Mouse (Mus musculus) thymus, postnatal 10 days (tissue): ENCODE measurements at regions not wholly inside any gene's neighbourhood (a gene's known extent, or its start where the extent isn't known, plus 50 kb on each side); places are given as distances from the start of the nearest gene placed in this dataset.

Source experiments
- DNase-seq, 2 experiments: peaks; one replicate each; pipeline ENCODE4 v3.0.0; 2021; ENCODE audit warnings: low spot score in 2 of 2

DNA sequence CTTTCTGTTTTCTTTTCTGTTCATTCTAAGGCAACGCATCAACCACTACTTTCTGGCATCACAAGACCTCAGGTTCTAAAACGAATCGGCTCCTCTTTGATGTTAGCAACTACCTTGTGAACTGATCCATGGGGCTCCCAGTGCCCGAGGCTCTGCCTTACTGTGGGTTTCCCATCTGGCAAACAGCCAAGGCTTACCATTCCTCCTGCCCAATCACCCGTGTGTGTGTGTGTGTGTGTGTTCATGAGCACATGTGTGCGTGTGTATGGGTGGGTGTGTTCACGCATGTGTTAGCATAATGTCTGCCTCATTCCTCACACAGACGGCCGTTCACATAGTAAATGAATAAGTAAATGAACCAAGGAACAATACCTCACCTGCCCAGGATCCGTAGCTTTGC, 138.3 kb upstream of the Lpp start:
- DNase-seq = no peak

DNA sequence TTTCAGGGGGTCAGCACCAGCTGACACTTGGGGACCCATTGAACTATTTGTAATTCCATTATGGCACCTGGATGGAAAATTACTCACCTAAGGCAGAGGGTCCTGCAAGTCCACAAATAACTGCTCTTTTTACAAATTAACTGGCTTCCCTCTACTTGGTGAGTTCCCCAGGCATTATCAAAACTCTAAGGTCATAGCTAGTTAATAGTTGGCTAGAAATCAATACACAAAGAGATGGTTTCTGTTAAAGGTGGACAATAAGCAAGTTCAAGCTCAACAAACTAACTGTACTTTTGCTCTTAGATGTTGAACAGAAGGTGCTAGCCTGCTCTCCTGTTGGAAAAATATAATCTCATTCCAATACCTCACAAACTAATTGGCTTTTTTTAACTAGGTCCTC, 138.7 kb upstream of the Lpp start:
- no peak for DNase-seq

DNA sequence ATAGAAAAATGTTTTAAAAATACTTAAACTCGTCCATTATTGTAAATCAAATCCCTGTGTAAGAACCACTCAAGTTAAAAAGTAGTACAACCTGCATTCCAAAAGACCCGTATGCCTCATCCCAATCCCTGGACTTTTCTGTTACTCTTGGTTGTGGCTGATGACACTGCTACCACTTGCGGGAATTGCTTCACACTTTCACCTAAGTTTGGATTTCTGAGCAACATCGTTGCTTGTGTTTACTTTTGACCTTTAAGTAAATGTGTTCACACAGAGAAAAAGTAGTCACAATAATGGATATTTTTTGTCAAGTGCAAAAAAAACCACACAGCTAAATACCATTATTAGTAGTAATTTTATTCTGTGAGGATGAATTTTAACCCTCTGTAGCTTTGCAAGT, 139.2 kb upstream of the Lpp start:
- no peak for DNase-seq

DNA sequence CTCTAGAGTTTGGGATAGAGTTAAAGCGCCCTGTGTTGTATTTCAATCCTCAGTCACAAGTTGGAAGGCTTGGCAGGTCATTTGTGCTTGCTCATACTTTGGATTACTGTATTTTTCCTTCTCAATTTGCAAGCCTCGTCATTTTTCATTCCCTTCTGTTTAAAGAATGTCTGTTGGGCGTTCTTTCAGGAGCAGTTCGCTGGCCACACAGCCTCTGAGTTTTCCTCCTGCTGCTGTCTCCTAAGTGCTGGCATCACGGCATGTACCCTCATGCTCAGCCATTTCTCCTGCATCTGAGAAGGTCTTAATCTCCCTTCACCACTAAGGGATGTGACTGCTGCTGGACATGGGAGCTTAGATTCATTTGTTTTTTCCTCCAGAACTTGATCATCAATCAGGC, 146.0 kb upstream of the Lpp start:
- DNase-seq = no peak

DNA sequence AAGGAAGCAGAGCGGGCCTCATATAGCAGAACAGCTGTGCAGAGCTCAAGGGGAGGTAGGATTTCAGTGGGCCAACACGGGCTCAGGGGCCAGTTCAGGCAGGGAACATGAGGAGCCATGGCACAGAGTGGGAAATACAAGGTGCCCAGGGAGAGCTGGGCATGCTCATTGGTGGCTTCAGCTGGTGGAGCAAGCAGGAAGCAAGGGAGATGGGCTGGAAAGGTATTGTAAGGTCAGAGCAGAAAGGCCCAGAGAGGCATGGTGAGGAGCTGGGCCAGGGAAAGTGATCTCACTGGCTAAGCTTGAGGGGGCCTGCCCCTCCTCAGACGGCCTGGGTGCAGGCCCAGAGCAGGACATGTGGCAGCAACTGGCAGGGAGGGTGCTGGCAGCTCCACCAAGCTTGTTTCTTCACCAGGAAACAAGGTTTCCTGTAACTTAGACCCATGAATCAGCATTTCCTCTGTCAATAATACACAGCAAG, 155.2 kb upstream of the Lpp start:
- peak in 1 of 2 experiments; percentile 45 for DNase-seq

DNA sequence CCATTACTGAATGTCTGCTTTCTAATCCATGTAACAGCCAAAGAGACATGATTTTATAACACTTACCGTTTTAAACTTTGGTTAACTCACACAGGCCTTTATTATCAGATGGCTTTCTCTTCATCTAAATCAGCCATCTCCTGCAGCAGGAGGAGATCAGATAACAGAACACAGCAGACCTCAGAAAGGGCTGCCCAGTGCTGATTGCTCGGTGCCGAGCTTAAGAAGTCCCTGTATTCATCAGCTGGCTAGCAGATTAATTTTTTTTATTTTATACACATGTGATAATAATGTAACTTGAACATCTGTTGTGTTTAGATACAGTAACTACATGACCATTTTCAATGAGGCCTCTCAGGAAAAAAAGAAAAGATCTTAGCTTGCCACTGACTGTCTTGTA, 155.9 kb upstream of the Lpp start:
- DNase-seq = no peak

DNA sequence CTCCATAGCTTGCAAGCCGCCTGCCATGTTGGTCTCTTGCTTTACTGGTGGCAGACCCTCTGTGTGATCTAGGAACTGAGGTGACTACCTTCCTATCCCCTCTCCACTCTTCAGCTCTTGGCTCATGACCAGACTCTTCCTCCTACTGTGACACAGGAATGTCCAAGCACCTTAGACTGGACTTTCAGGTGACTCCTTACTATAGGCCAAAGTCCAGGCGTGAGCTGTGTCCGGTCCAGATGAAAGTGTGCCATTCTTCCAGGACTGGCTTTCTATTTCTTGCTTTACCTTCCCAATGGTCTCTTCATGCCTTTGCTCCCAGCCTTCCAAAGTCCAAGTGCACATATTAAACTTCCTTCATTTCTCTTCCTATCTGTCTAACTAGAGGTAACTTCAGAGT, 156.3 kb upstream of the Lpp start:
- DNase-seq = no peak

DNA sequence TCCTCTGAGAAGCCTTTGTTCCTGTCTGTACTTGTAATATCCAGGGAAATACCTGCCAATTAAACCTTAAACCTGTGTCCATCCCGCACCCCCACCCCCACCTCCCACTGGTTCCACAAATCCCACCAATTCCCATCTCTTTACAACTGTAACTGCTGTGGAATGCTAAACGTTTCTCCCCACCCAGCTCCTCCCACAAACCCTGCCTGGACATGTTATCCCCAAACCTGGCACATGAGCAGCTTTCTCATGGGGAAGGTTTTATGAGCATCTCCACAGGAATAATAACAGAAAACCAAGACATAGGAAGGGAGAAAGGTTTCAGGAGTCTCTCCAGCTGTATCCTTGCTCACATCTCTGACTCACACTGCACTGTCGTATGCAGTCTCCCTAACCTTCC, 156.8 kb upstream of the Lpp start:
- DNase-seq = no peak

DNA sequence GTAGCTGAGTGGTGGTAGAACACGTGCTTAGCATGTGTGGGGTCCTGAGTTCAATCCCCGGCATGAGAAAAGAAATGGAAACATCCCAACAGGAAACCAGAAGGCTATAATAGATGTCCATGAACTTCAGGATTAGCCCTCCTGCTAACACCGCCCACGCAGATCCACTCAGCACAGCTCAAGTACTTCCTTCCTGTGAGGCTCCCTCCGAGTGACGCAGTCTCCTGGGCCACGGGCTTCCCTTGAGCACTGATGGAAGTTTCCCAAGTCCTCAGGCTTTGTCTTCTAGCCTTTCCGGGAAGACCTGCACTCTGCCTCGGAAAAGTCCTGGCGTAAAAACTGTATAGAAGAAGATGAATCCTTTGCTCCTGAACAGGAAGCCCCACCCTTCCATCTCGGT, 158.5 kb upstream of the Lpp start:
- DNase-seq = no peak

DNA sequence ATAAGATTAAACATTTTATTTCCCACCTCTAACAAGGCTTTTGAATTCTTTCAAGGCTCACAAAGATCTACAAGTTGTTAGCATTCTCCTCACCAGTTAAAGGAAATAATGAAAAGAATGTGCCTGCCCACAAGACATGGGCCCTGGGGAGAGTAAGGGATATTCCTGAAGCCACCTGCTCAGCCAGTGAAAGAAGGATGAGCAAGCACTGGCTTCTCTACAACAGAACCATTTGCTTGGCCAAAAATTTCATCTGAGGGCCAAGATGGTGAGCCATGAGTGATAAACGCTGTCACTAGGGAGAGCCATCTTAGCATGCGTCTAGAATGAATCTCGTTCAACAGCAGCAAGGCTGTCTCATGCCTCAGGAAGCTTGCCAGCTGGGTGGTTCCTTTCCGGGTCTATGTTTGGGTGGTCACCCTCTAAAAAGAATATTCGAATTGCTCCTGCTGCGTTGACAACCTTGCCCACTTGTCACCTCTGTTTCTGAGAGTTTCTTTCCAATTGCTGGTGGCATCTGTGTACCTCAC, 161.2 kb upstream of the Lpp start:
- DNase-seq = no peak

DNA sequence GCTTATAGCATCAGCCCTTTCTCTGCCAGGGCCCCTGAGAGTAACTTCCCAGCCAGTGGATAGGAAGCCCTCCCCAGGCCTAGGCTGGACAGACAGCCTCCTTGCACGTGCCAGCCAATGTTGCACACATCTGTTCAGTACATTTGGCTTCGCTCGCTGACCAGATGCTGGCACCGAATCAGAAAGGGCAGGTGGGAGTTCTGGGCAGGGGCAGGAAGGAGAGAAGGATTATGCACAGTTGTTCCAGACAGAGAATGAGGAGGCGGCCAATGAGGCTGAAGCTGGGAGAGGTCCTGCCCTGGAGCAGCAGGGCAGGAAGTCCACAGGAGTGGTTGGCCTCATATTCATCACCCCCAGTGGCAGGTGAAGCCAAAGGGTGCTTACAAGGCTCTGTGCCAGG, 161.8 kb upstream of the Lpp start:
- no peak for DNase-seq

DNA sequence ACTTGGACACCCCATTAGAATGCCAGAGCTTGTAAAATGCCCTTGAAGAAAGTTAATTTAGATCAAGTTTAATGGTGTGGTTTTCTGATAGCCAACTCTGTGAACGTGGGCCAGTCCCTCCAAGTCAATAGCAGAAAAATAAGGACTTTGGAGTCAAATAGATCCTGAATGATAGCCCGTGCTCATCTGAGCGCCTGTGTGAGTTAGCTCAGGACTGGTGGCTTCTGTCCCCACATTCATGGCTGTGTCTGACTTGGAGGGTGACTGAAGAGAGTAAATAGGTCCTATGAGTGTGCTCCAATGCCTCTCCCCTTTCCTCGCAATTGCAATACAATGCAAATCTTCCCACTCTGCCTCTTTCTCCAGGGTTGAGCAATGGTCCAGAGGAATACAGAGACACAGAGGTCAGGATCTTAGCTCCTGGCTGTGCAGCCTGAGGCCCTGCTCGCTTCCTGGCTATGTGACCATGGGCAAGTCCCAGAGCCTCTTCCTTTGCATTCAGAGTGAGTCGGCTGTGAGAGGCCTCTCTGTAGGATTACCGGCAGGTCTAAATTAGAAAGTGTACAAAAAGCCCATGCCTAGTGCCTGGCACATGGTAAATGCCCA, 164.2 kb upstream of the Lpp start:
- no peak for DNase-seq

DNA sequence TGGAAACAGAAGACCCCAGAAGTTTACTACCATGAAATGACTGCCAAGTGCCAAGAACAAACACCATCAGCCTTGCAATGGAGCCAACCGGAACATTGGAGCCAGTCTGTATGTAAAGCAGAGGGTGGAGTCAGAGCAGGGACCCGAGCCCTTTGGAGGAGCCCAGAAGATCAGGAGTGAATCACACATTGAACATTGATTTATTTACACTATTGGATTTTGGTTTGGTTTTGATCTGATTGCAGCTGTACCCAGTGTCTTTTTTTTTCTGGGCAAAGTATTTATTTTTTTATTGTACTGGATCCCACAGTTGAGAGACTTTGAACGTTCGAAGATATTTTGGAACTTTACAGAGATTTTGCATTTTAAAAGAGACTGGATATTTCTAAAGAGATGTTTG, 167.4 kb upstream of the Lpp start:
- DNase-seq = no peak

DNA sequence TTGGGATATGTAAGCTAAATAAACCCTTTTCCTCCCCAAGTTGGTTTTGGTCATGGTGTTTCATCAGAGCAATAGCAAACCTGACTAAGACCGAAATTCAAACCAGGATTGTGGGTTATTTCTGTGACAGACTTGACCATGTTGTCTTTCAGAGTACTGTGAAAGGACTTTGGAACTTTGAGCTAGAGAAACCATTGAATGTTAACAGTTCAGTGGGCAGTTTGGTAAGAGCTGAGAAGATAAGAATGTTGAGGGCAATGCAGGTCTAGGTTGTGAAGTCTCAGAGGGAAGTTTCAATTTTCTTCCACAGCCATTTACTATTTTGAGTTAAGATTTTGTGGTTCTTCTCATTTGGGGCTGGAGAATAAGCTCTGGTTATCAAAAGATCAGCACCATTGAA, 168.2 kb upstream of the Lpp start:
- no peak for DNase-seq

DNA sequence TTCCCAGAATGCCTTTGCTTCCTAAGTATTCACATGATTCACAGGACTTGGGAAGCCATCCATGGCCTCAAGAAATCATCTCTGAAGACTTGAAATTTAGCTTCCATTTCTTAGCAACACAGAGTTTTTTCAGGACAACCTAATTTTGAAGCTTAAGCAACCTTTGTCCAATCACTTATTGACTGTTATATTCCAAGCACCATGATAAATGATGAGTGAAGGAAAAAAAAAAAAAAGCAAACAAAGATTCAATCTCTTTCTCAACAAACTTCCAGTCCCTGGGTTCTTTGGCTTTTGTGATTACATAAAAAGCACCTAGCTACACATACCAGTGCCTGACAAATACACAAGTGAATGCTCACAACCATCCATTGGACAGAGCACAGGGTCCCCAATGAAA, 169.4 kb upstream of the Lpp start:
- no peak for DNase-seq

DNA sequence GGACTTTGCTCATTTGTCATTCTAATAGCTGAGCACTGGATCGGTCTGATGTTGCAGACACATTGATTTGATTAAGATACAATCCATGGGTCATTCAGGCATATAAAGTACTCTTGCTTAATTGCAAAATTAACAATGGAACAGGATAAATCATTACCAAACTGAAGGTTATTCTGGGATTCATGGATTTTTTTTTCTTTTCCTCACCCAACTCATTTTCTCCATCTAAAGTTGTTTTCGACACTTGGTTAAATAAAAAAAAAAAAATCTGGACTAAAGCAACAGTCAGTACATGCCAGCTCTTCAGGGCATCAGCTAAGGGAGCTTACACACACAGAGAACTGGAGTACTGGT, 169.8 kb upstream of the Lpp start:
- DNase-seq = no peak

DNA sequence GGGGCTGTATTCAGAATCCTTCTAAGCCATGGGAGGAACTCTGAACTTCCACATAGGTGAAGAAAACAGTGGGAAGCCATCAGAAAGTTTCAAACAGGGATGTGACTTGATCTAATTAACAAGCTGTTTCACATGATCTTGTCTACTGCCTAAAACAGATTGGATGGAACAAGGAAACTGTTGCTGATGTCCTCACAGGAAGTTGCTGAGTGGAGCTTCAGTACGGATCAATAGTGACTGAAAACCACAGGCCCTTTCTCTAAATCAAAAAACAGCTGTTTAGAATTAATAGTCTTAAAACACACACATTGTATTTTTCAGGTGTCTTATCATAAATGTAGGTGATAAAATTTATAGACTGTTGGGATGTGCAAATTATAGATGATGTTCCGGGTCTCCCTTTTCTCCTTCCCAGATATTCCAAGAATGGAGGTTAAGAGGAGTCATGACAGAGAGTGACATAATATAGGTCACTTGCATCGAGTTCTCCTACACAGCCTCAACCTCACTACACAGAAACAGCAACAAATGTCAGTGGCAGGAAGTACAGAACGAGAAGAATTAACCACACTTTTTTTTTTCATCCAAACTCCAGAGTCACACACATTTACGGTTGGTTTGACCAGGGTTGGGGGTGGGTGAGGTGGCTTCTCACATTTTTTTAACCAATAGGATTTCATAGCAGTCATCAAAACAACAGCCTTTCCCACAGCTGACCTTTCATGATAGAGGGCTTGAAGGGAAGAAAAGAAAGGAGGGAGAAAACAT, 170.4 kb upstream of the Lpp start:
- peak in 1 of 2 experiments; percentile 64 for DNase-seq

DNA sequence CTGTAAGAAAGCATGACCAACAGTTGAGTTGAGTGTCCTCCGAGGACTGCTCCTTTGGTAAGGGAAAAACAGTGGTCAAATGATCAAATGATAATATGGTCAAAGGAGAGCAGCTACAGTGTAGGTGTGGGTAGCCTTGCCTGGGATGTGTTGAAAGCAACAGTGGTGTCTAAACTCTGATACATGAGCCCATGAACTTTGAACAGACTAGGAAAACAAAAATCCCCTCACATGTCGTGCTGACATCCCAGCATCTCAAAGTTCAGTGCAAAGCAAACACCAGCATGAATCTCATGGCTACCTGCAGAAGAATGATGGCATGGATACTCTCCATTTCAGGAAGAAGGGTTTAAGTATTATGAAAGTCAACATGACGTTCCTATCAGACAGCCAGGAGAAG, 171.3 kb upstream of the Lpp start:
- DNase-seq = no peak

DNA sequence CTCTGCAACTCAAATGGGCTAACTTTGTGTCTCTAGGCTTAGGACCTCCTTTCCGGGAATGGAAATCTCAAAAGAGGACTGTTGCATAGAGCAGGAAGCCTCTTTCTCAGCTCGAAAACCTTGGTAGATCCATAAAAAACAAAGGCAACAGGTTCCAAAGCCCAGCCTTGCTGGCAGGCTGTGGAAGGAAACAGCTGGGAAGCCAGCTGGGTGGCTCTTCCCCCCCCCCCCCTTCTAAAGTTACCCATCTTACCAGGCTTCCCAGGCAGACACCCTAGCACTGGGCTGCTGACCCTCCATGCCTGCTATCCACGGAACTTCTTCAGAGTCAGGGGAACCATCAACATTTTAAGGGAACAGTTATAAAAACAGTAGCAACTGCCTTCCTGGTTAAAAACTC, 172.7 kb upstream of the Lpp start:
- DNase-seq = no peak

DNA sequence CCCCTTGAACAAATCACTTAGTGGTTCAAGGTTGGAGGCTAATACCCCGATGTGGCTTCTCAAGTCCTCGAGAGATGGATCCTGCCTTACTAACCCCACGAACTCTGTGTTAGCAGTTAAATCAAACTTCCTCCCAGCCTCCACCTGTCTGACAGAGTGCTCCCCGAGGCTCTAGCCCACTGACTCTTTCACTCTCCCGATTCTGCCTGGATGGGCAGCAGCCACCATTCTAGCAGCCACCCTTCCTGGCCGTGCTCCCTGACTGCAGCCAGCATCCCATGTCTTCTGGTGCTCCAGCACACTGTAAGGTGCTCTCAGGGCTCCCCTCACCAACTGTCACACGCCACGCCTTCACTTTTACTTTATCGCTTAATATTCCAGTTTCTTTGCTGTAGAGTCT, 173.6 kb upstream of the Lpp start:
- DNase-seq = no peak

DNA sequence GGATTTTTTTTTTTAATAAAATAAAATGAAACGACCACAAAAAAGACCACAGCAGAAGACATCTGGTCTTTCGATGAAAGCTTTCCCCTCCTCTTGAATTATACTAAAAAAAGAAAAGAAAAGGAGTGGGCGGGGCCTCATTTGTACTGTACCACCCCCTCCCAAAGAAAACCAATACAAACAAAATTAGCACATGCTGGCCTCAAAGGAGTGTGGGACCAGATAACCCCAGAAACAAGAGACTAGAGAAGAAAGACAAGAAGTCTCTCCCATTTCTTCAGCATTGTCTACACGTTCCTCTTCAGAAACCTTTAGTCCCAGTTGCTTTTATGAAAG, 174.5 kb upstream of the Lpp start:
- no peak for DNase-seq

DNA sequence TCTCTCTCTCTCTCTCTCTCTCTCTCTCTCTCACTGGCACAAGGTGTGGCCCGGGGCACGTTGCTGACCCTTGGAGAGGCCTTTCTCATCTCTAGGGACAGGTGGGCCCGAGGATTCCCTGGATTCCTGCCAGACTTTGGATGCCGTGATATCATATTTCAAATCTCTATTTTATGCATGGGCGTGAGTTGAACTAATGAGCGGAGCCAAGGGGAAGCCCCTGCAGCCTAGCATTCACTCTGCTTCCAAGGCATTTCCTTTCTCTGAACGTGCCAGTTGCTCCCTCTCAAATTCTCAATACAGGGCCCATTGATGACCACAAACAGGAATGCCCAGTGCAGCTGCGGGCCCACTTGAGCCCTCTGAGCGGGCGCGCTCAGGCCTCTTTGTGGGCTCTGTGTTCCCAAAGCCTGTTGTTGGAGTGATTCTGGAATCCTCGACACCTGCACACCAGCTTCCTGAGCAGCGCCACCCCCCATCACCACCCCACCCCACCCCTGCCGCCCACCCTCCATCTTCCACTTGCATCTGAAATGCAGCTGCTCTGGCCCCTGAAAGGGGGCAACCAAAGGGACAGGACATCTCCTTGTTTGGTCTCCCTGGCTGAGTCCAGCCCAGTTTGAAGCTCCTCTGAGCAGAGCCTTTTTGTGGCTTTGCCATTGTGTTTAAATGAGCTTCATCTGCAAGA, 175.0 kb upstream of the Lpp start:
- no peak for DNase-seq

DNA sequence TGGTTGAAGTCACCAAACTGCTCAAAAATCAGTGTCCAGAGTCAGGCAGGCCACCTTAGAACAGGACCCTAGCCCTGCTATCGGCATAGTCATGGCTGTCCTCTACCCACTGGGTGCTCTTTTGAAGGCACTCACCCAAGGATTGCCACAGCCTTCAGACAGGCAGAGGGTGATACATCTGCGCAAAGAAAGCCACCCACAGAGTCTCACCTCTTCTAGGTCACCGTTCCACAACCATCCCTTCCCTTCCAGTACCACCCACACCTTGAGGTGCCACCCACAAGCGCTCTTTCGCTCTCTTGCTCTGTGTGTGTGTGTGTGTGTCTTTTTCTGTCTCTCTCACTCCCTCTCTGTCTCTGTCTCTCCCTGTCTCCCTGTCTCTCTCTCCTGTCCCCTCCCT, 176.5 kb upstream of the Lpp start:
- peak in 1 of 2 experiments; percentile 60 for DNase-seq
